Mouse (Mus musculus) forebrain, embryonic 11.5 days (tissue): ENCODE measurements around the gene Stap2. TPM values are rescaled to one million over a fixed set of nuclear protein-coding genes. Genes with fewer than 3 reads are reported as not detected.

Source experiments
- ATAC-seq: fragments of 200-750 bp; cut with Nextera tagmentation; replicated peaks from 2 replicates; pipeline ENCODE4 v1.8.0; 2017; ENCODE audit warnings: moderate TSS enrichment; ENCODE audit not compliant: low FRiP score
- DNase-seq: peaks from one replicate; pipeline ENCODE4 v3.0.0-alpha.2; 2017; ENCODE audit warnings: low spot score
- H3K27ac ChIP-seq: fragments of 300-500 bp; sonication (generic); 2 replicates; pipeline ENCODE4 v1.5.1; 2014; ENCODE audit warnings: low read depth, low read length
- H3K27me3 ChIP-seq: fragments of 300-500 bp; sonication (generic); 2 replicates; pipeline ENCODE4 v1.6.1; 2014; ENCODE audit warnings: mild to moderate bottlenecking, low read length, mixed read lengths; ENCODE audit not compliant: control insufficient read depth, insufficient read depth
- H3K36me3 ChIP-seq: fragments of 300-500 bp; sonication (generic); 2 replicates; pipeline ENCODE4 v1.6.1; 2014; ENCODE audit warnings: mild to moderate bottlenecking, low read length, moderate library complexity, mixed read lengths; ENCODE audit not compliant: control insufficient read depth, insufficient read depth
- H3K4me1 ChIP-seq: fragments of 300-500 bp; sonication (generic); replicated peaks from 2 replicates; pipeline ENCODE4 v1.6.1; 2014; ENCODE audit warnings: low read length, mixed read lengths; ENCODE audit not compliant: control insufficient read depth, insufficient read depth
- H3K4me2 ChIP-seq: fragments of 300-500 bp; sonication (generic); 2 replicates; pipeline ENCODE4 v1.6.1; 2014; ENCODE audit warnings: low read depth, mild to moderate bottlenecking, low read length, moderate library complexity, mixed read lengths; ENCODE audit not compliant: severe bottlenecking
- H3K4me3 ChIP-seq: fragments of 300-500 bp; sonication (generic); 2 replicates; pipeline ENCODE4 v1.5.1; 2014; ENCODE audit warnings: low read depth, low read length
- H3K9ac ChIP-seq: fragments of 300-500 bp; sonication (generic); 2 replicates; pipeline ENCODE4 v1.6.1; 2014; ENCODE audit warnings: low read length
- H3K9me3 ChIP-seq: fragments of 300-500 bp; sonication (generic); 2 replicates; pipeline ENCODE4 v1.6.1; 2016; ENCODE audit warnings: low read length, mixed read lengths; ENCODE audit not compliant: control insufficient read depth
- WGBS: fragments of 180-500 bp; shearing (Covaris S2); extraction: QIAGEN DNeasy Blood & Tissue Kit; methylation state at CpG from one replicate; pipeline ENCODE4 v1.1.7; 2014; 5-methylcytosine and 5-hydroxymethylcytosine counted together
- polyA plus RNA-seq: library from polyadenylated mRNA; unstranded; fragments of >200 nt; fragmentation: Nextera tagmentation; extraction: Ambion mirVana; gene quantifications from 2 replicates; pipeline ENCODE4 v1.2.1, GENCODE M21; 2014

The Stap2 gene
- polyA plus RNA-seq, 1 experiment from 2014 or later, result 5.3 TPM

GRCm38 (mm10) chr17:56030238-56030870 is 25.0 kb upstream of the Stap2 start:
- no peak overlapping the region for H3K27ac ChIP-seq
- peaks cover 3% of the 10 kb centered on the region for H3K4me1 ChIP-seq
- H3K9ac ChIP-seq, result no peak overlapping the region
- no peak overlapping the region for H3K4me3 ChIP-seq
- H3K4me2 ChIP-seq, result no peak overlapping the region
- no peak for ATAC-seq
- H3K36me3 ChIP-seq, result peaks cover 2% of the 10 kb centered on the region; the same call in 1 of the 2 replicates
- 94% methylated on average over 9 of the region's 9 CpGs for WGBS
- no peaks in the 10 kb centered on the region for H3K9me3 ChIP-seq
- H3K27me3 ChIP-seq, result no peaks in the 10 kb centered on the region
- DNase-seq, result no peak

- Histone ChIP-seq H3K4me2 (no peak overlapping the region), H3K9ac (no peak overlapping the region), H3K4me3 (no peak overlapping the region), H3K27ac (no peak overlapping the region), H3K27me3 (no peaks in the 10 kb centered on the region), H3K4me1 (no peaks in the 10 kb centered on the region), H3K36me3 (no peaks in the 10 kb centered on the region; the same call in 1 of the 2 replicates), H3K9me3 (no peaks in the 10 kb centered on the region)
- DNase-seq (no peak), ATAC-seq (no peak)
- WGBS, result 93% methylated on average over 5 of the region's 5 CpGs
Observed at GRCm38 (mm10) chr17:56027801-56028441, 22.5 kb upstream of the Stap2 start.

GRCm38 (mm10) chr17:56026881-56027280 is 21.5 kb upstream of the Stap2 start:
- no peak overlapping the region for H3K27ac ChIP-seq
- H3K9ac ChIP-seq, result no peak overlapping the region
- no peaks in the 10 kb centered on the region for H3K4me1 ChIP-seq
- 76% methylated on average over 1 of the region's 1 CpGs for WGBS
- H3K27me3 ChIP-seq, result no peaks in the 10 kb centered on the region
- no peaks in the 10 kb centered on the region for H3K9me3 ChIP-seq
- no peaks in the 10 kb centered on the region; the same call in 1 of the 2 replicates for H3K36me3 ChIP-seq
- no peak overlapping the region for H3K4me3 ChIP-seq
- ATAC-seq (no peak), DNase-seq (no peak)
- no peak overlapping the region for H3K4me2 ChIP-seq

GRCm38 (mm10) chr17:56026303-56026702 is 20.9 kb upstream of the Stap2 start:
- WGBS, result 81% methylated on average over 1 of the region's 1 CpGs
- no peaks in the 10 kb centered on the region for H3K9me3 ChIP-seq
- no peak overlapping the region for H3K27ac ChIP-seq
- H3K4me3 ChIP-seq, result no peak overlapping the region
- H3K36me3 ChIP-seq, result no peaks in the 10 kb centered on the region; the same call in 1 of the 2 replicates
- H3K9ac ChIP-seq, result no peak overlapping the region
- H3K4me1 ChIP-seq, result no peaks in the 10 kb centered on the region
- no peak for ATAC-seq
- no peak for DNase-seq
- no peak overlapping the region for H3K4me2 ChIP-seq
- no peaks in the 10 kb centered on the region for H3K27me3 ChIP-seq

GRCm38 (mm10) chr17:56024931-56025330 is 19.5 kb upstream of the Stap2 start:
- no peak for DNase-seq
- no peak overlapping the region for H3K4me3 ChIP-seq
- no peaks in the 10 kb centered on the region for H3K36me3 ChIP-seq
- no peak overlapping the region for H3K9ac ChIP-seq
- H3K4me2 ChIP-seq, result no peak overlapping the region
- 86% methylated on average over 5 of the region's 5 CpGs for WGBS
- no peaks in the 10 kb centered on the region for H3K9me3 ChIP-seq
- no peak overlapping the region for H3K27ac ChIP-seq
- no peak for ATAC-seq
- no peaks in the 10 kb centered on the region for H3K27me3 ChIP-seq
- H3K4me1 ChIP-seq, result no peaks in the 10 kb centered on the region

- no peak overlapping the region for H3K4me3 ChIP-seq
- no peak for DNase-seq
- no peak for ATAC-seq
- no peak overlapping the region for H3K4me2 ChIP-seq
- H3K27me3 ChIP-seq, result no peaks in the 10 kb centered on the region
- H3K4me1 ChIP-seq, result no peaks in the 10 kb centered on the region
- H3K27ac ChIP-seq, result no peak overlapping the region
- H3K36me3 ChIP-seq, result no peaks in the 10 kb centered on the region; the same call in none of the 2 replicates
- H3K9ac ChIP-seq, result no peak overlapping the region
- H3K9me3 ChIP-seq, result no peaks in the 10 kb centered on the region
- WGBS, result 75% methylated on average over 2 of the region's 2 CpGs
Observed at GRCm38 (mm10) chr17:56024476-56024875, 19.1 kb upstream of the Stap2 start.

- Histone ChIP-seq H3K27ac (no peak overlapping the region), H3K9me3 (no peaks in the 10 kb centered on the region), H3K4me2 (no peak overlapping the region), H3K4me1 (no peaks in the 10 kb centered on the region), H3K27me3 (no peaks in the 10 kb centered on the region), H3K9ac (no peak overlapping the region), H3K36me3 (peaks cover 6% of the 10 kb centered on the region), H3K4me3 (no peak overlapping the region)
- WGBS, result 88% methylated on average over 5 of the region's 5 CpGs
- ATAC-seq (no peak), DNase-seq (no peak)
Observed at GRCm38 (mm10) chr17:56023386-56023785, 18.0 kb upstream of the Stap2 start.

- Histone ChIP-seq H3K27me3 (no peaks in the 10 kb centered on the region), H3K4me2 (no peak overlapping the region), H3K9ac (no peak overlapping the region), H3K4me3 (no peak overlapping the region), H3K36me3 (peaks cover 6% of the 10 kb centered on the region), H3K4me1 (no peaks in the 10 kb centered on the region), H3K9me3 (no peaks in the 10 kb centered on the region), H3K27ac (no peak overlapping the region)
- WGBS, result 85% methylated on average over 4 of the region's 4 CpGs
- ATAC-seq (no peak), DNase-seq (no peak)
Observed at GRCm38 (mm10) chr17:56022989-56023290, 17.6 kb upstream of the Stap2 start.
